Mouse (Mus musculus): Measurements from ENCODE around the gene Ripor2.

Ripor2 gene

DNA sequence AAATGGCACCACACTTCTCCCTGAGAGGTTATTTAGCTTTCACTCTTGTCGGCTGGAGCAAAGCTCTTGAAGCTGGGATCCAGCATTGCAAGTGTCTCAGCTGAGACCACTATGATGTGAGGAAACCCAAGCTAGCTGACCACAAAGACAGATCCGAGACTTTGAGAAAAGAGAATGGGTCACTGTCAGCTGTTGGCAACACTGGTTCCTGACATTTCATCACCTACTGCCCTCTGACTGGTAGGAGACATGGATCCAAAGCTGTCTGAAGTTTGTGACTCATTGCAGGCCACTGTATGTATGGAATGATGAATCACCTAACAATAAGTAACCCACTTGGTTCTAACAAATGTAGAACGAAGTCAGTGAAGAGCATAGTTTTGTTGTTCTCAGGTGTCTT, 64.3 kb downstream of the Ripor2 start:
- no peak for DNase-seq (ENCODE audit: low spot score in 2 of 2)

DNA sequence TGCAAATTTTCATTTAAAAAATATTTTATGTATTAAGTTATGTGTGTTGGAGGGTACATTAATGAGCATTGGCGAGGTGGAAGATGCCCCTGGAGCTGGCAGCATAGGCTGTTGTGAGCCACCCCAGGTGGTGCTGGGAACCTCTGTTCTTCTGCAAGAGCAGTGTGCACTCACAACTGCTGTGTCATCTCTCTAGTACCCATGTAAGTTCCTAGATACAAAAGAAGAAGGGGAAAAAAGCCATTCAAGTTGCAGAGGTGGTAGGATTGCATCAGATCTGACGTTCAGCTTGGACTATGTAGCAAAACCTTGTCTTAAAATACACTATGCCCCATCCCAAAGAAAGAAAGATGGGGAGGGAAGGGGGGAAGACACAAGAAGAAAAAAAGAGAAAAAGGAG, 65.5 kb downstream of the Ripor2 start:
- DNase-seq (ENCODE audit: low spot score in 2 of 2) = no peak

DNA sequence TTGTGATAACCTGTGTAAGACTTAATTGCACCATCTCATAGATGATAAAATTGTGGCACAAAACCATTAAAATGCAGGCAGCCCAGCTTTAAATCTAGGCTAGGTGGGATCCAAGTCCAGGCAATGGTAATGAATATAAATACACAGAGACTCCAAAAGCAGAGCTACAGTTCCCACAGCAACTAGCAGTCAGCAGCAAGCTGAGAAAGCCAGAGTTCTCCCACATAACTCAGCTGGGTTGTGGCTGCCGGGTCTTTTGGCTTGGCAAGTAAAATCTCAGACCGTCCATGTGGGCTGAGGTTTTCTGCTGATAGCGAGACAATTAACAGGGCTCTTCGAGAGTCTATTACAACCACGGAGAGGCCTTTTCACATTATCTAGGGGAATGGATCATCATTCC, 66.0 kb downstream of the Ripor2 start:
- no peak for DNase-seq (ENCODE audit: low spot score in 2 of 2)

DNA sequence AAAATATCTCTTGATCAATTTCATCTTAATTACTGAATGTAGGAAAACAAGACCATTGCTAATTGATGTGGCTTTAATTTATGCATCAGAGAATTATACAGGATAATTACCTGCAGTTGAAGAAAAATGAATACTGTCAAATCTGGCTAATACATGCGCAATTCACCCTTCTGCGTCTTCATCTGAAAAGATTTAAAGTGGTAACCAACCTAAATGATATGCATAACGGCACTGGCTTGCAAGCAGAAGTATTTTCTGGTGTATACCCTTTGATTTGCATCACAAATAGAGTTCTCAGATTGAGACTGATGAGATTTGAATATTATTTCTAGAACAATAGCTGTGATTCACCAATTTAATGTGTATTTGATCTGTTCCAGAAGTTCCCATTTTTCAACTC, 66.7 kb downstream of the Ripor2 start:
- no peak for DNase-seq (ENCODE audit: low spot score in 2 of 2)

GRCm38 (mm10) chr13:24649099-24649498, 67.1 kb downstream of the Ripor2 start:
- no peak for DNase-seq (ENCODE audit: low spot score in 2 of 2)

DNA sequence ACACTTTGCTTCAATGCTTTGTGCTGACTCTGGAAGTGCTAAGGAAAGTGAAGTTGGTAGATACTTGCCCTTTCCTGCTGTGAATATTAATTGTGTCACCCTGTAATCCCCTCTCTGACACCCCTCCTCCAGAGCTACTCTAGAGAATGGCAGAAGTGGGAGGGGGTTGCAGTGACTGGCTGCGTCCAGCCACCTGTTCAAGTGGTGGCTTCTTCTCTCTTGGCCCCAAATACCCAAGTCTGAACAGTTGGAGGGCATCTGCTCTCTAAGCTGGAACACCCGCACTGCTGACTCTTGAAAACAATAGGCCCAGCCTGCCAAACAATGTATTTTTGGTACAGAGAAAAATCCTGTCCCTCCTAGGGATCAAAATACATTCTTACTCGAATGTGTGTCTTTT, 69.0 kb downstream of the Ripor2 start:
- no peak for DNase-seq (ENCODE audit: low spot score in 2 of 2)

GRCm38 (mm10) chr13:24654919-24655635, 73.1 kb downstream of the Ripor2 start:
- DNase-seq (ENCODE audit: low spot score in 2 of 2) = no peak

DNA sequence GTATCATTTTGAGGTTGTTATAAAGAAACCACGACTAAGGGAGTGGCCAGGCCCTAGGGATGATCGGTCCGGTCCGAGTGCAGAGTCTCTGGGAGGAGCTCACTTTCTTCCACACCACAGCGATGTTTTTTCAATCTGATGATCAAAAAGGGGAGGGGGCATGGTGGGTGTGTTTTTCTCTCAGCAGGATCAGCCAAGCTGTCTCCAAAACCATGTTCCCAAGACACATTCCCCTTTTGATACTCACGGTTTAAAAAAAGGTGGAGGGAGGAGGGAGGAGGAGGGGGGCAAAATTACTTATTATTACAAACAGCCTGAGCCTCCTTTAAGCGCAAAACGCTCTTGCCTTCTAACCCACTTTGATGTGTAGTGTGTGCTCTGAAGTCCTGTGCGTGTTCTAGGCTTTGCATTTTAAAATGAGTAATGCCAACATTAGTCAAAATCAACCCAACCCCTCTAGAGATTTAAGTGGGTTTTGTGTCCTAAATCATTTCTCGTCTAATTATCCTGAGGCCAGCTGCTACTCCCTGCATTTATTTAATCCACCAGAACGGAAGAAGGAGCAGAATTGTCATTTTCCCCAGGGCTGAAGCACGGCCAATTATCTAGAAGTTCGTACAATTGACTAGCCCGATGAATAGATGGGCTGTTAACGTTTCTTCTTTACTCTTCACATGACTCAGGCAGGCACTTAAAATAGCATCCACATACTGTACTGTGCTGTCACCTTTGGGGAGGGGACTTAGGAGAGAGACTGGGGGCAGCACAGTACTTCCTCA, 74.9 kb downstream of the Ripor2 start:
- DNase-seq (ENCODE audit: low spot score in 2 of 2) = no peak

- no peak for DNase-seq (ENCODE audit: low spot score in 2 of 2)
Measured at GRCm38 (mm10) chr13:24666763-24667162, 84.8 kb downstream of the Ripor2 start.

DNA sequence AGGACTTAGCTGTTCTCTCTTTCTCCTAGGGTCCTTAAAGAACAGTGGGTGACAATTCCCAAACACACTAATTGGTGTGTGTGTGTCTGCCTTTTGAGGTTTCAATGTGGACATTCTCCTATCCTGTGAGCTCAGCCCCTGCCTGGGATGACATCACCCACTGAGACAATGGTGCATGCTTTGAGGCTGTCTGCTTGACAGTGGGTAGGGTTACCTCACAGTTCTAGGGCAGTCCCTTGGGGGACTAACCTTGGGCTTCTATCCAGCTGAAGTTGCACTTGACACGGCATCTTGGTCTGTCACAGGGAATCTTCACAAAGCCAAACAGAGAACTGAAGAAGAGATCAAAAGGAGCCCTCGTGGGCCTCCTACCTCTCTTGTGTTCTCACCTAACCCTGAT, 86.6 kb downstream of the Ripor2 start:
- DNase-seq (ENCODE audit: low spot score in 2 of 2) = no peak

- DNase-seq (ENCODE audit: low spot score in 2 of 2) = no peak
Measured at GRCm38 (mm10) chr13:24670676-24671075, 88.7 kb downstream of the Ripor2 start.

GRCm38 (mm10) chr13:24679027-24679680, 97.2 kb downstream of the Ripor2 start:
- peak; percentile 39 to 46 for DNase-seq (ENCODE audit: low spot score in 2 of 2)

DNA sequence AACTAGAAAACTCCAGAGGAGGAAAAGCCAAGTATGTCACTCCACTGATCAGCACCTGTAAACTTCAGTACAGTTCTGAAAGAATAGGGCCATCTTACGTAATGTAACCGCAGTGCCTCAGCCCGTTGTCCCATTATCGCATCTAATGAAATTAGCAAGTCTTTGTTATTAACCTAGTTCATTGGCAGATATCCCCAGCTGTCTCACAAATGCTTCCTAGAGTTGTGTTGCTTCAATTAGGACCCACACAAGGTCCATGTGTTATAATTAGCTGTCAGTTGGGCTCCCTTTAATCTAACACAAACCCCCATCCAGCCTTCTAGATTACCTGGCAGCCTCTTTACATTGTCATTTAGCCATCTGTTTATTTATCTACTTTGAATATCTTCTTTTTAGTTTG, 99.0 kb downstream of the Ripor2 start:
- no peak for DNase-seq (ENCODE audit: low spot score in 2 of 2)

- no peak for DNase-seq (ENCODE audit: low spot score in 2 of 2)
Measured at GRCm38 (mm10) chr13:24682346-24682745, 100.4 kb downstream of the Ripor2 start.

- no peak for DNase-seq (ENCODE audit: low spot score in 2 of 2)
Measured at GRCm38 (mm10) chr13:24684503-24684902, 102.5 kb downstream of the Ripor2 start.

- no peak for DNase-seq (ENCODE audit: low spot score in 2 of 2)
Measured at GRCm38 (mm10) chr13:24685846-24686245, 103.9 kb downstream of the Ripor2 start.

- peak; percentile 54 to 56 for DNase-seq (ENCODE audit: low spot score in 2 of 2)
Measured at GRCm38 (mm10) chr13:24686705-24687665, 105.0 kb downstream of the Ripor2 start.

DNA sequence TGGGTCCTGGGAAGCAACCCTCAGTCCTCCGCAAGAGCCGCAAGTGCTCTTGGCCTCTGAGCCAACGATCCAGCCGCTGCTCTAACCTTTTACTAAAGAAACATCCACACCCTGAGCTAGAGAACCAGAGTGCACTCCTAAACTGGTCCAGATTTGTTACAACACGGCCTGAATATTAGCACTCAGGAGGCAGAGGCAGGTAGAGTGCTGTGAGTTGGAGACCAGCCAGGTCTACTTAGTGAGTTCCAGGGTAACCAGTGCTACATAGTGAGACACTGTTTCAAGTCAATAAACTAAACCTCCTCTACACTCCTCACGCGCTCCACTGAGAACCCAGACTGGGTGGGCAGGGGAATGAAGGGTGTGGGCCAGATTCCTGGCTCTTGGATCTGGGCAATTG, 111.3 kb downstream of the Ripor2 start:
- no peak for DNase-seq (ENCODE audit: low spot score in 2 of 2)

DNA sequence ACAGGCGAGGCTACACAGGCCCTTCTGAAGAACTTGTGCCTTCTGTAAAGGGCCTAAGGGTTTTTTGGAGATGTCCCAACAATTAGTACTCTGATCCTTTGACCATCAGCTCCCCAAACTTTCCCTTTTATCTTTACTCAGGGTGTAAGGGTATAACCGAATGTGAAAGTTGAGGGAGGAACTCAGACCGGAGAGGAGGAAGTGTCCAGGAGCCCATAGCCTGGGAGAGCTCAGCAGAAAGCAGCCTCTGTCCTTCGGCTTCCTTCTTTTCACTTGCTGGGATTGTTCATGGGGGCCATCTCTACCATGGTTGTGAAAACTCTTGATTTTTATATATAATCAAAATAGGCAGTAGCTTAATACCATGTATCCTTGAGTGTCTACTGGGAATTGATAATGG, 116.8 kb downstream of the Ripor2 start:
- no peak for DNase-seq (ENCODE audit: low spot score in 2 of 2)

GRCm38 (mm10) chr13:24702128-24702527, 120.1 kb downstream of the Ripor2 start:
- DNase-seq (ENCODE audit: low spot score in 2 of 2) = no peak

DNA sequence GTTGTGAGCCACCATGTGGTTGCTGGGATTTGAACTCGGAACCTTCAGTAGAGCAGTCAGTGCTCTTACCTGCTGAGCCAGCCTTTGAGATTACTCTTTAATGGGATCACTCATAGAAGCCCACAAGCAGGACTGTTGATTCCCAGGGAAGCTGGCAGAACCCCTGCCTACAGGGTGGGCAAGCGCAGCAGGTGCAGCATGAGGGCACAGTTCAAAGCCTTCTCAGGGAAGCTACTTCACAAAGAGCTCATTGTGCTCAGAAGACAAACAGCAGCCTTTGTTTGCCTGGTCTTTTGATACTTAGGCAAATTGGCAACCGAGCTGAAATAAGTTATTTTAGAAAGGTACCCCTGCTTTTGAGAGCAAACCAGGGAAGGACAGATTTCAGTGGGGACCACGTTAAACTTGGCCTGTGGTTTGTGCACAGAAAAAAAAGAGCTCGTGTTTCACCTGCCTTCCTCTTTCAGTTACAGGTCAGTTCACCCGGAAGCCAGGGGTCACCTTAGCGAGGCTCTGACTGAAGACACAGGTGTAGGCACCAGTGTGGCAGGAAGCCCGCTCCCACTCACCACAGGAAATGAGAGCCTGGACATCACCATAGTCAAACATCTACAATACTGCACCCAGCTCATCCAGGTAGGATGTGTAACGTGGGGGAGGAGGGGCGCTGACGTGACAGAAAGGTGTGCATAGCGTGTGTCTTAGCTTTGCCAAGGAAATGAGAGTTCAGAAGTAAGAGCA, 127.8 kb downstream of the Ripor2 start:
- no peak for DNase-seq (ENCODE audit: low spot score in 2 of 2)
